Mouse (Mus musculus) embryonic stem cell, embryonic (primary cell): ENCODE results near the gene Ogdhl.

Experiments used
- CTCF ChIA-PET, 4 experiments: fragments of 300-600 bp in 2 of 4; fragments of 350-600 bp in 2 of 4; sonication (Branson Sonifier 250); formaldehyde crosslinking; loops; one replicate each; lab custom pipeline; 2022; ENCODE audit warnings: inconsistent platforms in 2 of 4; lab: Charles Lee
- POLR2A ChIA-PET, 4 experiments: fragments of 300-600 bp in 2 of 4; fragments of 350-600 bp in 2 of 4; sonication (Branson Sonifier 250); formaldehyde crosslinking; loops; one replicate each; lab custom pipeline; 2022; ENCODE audit warnings: antibody characterized with exemption in 4 of 4, inconsistent platforms in 1 of 4; lab: Charles Lee

Gene Ogdhl

DNA sequence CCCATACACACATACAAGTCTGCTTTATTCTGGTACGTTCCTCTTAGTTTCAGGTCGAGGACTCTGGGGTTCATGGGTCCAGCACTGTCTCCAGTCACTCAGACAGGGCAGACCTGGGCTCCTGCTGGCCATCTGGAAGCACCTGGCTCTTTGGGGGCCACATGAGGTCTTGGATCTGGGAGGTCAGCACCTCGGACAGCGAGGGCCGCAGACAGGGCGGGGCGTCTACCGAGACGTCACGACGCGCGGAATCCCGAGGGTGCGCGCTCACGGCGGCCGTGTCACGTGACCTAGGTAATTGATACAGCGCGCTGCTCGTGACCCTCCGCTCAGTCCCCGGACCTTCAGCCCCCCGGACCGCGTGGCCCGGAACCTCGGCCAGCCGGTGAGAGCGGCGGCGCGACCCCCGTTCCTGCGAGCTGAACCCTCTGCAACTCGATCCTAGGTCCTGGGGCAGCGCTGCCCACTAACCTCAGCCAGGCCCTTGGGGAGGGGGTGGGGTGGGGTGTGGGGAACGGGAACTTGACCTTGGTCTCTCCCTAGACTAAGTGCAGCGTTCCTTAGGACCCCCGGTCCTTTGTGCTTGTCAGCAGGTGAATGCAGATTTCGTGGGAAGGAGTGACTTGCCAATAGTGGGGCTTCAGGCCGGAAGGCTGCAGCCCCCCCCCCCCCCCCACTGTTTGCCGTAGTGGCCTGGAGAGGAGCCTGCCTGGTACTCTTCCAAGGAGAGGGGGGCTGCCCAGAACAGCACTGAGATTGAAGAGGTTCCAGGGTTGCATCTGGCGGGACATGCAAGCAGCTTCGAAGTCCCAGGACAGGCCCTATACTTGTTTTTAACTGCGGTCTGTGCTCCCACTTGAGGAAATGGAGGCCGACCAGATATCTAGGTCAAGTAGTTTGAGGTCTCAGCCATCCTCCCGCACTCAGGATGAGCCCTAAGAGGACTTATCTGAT is at the start of gene Ogdhl:
Ogdhl (plus strand) TSS at position 288 of the 954 bp plus-strand sequence.
- ChIA-PET CTCF (no interaction called here), POLR2A (interaction anchor here in 2 of 4 experiments (0.6 to 2.8 kb wide), 14 partner anchors 9 to 1313 kb away, joined by 3 to 15 read pairs (median 4); partner anchors contain the start of gene Chat (in 1 of the 2))

DNA sequence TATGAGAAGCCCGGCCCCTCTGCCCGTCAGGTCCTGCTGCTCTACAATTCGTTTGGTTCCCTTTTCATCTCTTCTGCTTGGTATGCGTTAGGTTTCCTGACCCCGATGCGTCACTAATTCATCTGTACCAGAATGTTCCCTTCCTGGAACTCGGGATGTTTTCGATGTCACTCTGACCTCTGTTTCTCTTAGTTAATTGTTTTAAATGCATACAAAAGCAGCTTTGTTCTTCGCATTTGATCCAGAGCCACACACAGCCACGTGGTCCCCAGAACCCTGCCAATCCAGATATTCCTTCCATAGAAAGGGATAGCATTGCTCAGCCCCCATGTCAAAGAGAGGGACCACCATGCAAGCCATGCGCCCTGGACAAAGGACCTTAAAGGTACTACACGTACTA is 20.2 kb upstream of the Ogdhl start:
- POLR2A ChIA-PET, result interaction anchor here in 3 of 4 experiments (0.6 to 3.7 kb wide), 12 partner anchors 8 to 139 kb away, joined by 3 to 18 read pairs (median 6); no protein-coding TSS in a partner anchor
- CTCF ChIA-PET, result no interaction called here

DNA sequence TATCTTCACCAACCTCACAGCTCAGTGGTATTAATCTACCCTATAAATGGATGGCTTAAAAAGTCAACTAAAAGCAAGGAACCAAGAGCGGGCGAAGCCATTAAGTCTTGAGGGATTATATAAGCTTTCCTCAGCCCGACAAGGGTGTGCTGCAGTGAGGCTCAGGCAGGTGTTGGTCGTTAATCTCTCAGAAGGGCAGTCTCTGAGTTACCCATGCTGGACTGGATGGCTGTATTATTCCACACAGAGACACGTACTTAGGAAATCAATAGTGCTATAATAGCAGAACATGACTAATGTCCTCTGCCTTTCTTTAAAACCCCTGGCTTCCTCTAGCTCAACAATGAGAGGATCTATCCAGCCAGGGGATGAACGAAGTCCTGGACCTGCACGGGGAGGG is 19.4 kb upstream of the Ogdhl start:
- ChIA-PET CTCF (interaction anchor here in 1 of 4 experiments (0.5 kb wide), 1 partner anchor 347 kb away, joined by 3 read pairs; no protein-coding TSS in a partner anchor), POLR2A (interaction anchor here in 3 of 4 experiments (0.6 to 3.7 kb wide), 8 partner anchors 9 to 102 kb away, joined by 3 to 18 read pairs (median 8); no protein-coding TSS in a partner anchor)

DNA sequence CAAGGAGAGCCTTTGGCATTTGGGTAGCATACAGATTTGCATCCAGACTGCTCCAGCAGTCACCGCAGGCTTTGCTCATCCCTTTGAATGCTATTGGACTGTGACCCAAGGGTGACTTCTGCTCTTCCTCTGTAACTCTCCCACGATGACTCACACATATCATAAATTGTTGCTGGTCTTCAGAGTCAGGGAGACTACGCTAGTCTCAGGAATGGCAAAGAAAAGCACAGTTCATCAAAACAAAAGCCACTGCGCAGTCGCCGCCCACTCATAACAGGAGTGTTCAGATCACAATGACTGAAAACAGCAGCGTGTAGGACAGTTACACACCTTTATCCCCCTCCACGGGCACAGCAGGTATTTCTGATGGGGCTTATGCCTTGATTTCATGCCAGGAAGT is 16.9 kb upstream of the Ogdhl start:
- POLR2A ChIA-PET, result interaction anchor here in 3 of 4 experiments (1.1 to 2.6 kb wide), 3 partner anchors 13 kb away, joined by 3 to 8 read pairs (median 4); no protein-coding TSS in a partner anchor
- CTCF ChIA-PET, result no interaction called here

DNA sequence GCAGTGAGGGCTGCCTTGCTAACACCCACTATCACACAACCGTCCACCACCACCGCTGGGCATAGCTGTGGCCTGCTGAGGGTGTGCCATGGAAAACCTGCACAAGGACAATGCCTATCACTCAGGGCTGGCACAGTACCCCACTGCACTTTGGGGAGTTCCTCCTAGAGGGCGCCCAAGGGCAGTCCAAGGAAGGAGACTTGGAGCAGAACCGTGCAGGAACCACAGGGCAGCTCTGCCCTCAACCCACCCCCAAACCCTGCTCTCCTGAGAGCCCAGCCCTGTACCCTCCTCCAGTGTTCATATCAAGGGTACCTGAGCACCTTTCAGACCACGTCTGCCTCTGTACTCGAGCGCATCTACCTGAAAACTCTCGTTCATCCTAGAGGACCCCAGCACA is 11.9 kb upstream of the Ogdhl start:
- CTCF ChIA-PET, result interaction anchor here in 3 of 4 experiments (0.6 to 1.7 kb wide), 11 partner anchors 8 to 171 kb away, joined by 3 to 5 read pairs (median 3); partner anchors contain the start of gene Chat (in 1 of the 3)
- POLR2A ChIA-PET, result interaction anchor here in 2 of 4 experiments (0.7 to 3.3 kb wide), 8 partner anchors 8 to 42 kb away, joined by 3 to 22 read pairs (median 4); no protein-coding TSS in a partner anchor

DNA sequence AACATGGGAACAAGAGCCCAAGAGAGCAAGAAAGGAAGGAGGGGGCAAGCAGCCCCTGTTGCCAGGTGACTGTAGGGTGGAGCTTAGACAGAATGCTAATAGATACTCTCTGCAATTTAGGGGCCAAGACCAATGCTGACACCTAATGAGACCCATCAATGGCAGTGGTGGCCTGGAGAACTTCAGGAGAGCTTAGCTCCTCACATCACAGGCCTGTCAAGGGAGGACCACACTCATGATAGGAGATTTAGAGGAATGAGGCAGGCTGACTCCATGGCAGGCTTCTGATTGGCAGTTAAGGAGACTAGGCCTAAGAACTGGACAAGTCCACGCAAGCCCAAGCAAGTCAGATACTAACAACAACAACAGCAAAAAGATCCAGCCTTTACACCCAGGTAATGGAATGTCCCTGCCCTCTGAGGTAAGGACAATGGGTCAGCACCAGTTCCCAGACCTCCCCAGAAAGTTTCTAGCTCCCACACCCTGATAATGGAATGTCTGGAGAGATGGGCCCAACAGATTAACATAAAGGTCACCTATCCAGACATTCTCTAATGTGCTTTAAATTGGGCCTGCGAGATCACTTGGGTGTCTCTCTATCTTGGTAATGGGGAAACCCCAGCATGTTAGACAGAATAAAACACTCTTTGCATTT is 10.3 kb upstream of the Ogdhl start:
- ChIA-PET CTCF (interaction anchor here in 2 of 4 experiments (0.6 to 1.5 kb wide), 2 partner anchors 104 to 125 kb away, joined by 3 to 5 read pairs; no protein-coding TSS in a partner anchor), POLR2A (interaction anchor here in 3 of 4 experiments (0.6 to 3.3 kb wide), 16 partner anchors 9 to 142 kb away, joined by 3 to 22 read pairs (median 4); partner anchors contain the start of gene Ogdhl (in 1 of the 3))

DNA sequence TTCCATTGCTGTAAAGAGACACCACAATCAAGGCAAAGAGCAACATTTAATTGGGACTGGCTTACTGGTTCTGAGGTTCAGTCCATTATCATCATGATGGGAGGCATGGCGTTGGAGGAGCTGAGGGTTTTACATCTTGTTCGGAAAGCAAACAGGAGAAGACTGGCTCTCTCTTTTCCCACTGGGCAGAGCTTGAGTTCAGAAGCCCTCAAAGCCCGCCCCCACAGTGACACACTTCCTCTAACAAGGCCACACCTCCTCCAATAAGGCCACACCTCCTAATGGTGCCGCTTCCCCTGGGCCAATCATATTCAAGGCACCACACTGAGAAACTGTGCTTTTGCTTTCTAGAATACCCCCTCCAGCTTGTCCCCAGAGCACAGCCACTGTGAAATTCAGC is 4.0 kb upstream of the Ogdhl start:
- CTCF ChIA-PET, result interaction anchor here (0.5 to 1.3 kb wide), 9 partner anchors 8 to 806 kb away, joined by 3 to 8 read pairs (median 4); no protein-coding TSS in a partner anchor
- POLR2A ChIA-PET, result interaction anchor here (0.5 to 2.6 kb wide), 84 partner anchors 8 to 1367 kb away, joined by 3 to 25 read pairs (median 4); partner anchors contain the start of genes Chat (in 2 of the 4), Btd (in 1 of the 4), Dph3 (in 1 of the 4) and Gm49387 (in 1 of the 4)

DNA sequence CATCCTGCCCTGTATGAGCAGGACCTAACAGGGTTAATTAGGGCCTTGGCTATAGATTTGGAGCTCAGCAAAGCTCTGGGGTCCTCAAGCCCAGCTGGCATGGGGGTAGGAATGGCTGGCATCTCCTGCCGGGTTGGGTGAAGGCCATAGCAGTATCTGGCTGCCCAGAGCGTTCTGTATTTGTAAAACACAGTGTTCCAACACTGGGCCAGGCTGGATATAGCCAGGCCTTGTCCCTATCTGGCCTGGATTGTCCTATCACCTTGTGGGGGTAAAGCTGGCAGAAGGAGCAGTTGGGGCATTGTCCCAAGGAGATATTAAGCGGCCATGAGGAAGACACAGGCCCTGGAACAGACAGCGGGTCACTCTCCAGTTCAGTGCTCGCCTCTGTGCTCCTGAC is 1.4 kb downstream of the Ogdhl start:
- POLR2A ChIA-PET, result interaction anchor here in 3 of 4 experiments (0.7 to 2.8 kb wide), 14 partner anchors 9 to 142 kb away, joined by 3 to 15 read pairs (median 4); partner anchors contain the start of gene Chat (in 1 of the 3)
- CTCF ChIA-PET, result no interaction called here

DNA sequence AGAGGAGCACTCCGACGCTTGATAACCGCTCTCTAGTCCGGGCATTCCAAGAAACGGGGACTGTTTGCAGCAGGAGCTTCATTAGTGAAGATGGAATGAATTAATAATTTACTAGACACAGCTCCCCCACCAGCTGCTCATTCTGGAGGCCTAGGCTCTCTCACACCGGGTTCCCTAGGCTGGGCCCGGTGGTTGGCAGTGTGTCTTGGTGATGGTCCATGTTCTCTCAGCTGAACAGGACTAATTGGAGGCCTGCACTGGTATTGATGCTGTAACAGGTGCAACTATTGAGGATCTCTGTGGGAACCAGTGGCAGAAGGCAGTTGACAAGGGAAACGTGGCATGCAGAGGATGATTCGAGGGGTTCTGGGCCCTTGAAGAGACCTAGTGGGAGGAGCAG is 5.5 kb downstream of the Ogdhl start:
- CTCF ChIA-PET, result interaction anchor here in 1 of 4 experiments (0.5 to 0.6 kb wide), 2 partner anchors 61 to 373 kb away, joined by 3 read pairs; no protein-coding TSS in a partner anchor
- POLR2A ChIA-PET, result interaction anchor here in 3 of 4 experiments (0.9 to 2.8 kb wide), 7 partner anchors 10 to 125 kb away, joined by 3 to 22 read pairs (median 4); partner anchors contain the start of genes Parg (in 1 of the 3) and Timm23 (in 1 of the 3)

DNA sequence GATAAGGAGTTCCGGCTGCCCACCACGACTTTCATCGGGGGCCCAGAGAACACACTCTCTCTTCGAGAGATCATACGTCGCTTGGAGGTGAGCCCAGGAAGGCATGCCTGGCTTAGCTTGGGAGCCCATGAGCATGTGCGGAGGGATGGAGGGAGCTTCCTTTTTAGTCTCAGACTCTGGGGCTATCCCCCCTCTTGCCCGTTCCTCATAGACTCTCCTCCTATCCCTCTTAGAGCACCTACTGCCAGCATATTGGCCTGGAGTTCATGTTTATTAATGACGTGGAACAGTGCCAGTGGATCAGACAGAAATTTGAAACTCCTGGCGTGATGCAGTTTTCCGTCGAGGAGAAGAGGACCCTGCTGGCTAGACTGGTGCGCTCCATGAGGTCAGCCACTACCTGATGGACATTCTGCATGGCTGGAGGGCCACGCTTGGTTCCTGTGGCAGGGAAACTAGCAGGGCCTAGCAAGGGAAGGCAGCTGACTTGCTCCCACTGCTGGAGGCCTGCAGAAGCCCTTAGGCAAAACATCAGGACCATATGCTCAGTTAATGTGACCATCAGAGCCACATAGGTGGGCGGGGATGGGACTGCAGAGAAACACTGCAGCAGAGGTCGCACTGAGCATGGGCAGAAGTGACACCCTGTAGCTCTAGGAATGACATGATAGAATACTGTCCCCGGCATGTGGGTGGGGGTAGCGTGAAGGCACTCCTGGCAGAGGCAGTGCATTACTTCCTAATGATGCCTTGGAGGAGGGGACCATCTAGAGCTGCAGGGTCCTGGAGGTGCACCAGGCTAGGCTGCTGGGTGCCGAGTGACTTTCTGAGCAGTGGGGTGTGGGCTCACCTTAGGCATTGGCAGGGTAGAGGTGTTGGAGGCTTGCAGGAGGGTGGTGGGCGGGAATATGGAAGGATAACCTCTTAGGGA is 11.0 kb downstream of the Ogdhl start:
- POLR2A ChIA-PET, result interaction anchor here in 2 of 4 experiments (0.6 to 3.6 kb wide), 9 partner anchors 10 to 239 kb away, joined by 3 to 15 read pairs (median 3); partner anchors contain the start of gene Ogdhl (in 1 of the 2)
- CTCF ChIA-PET, result interaction anchor here in 2 of 4 experiments (1.1 to 1.2 kb wide), 3 partner anchors 15 to 23 kb away, joined by 3 to 4 read pairs (median 3); no protein-coding TSS in a partner anchor

DNA sequence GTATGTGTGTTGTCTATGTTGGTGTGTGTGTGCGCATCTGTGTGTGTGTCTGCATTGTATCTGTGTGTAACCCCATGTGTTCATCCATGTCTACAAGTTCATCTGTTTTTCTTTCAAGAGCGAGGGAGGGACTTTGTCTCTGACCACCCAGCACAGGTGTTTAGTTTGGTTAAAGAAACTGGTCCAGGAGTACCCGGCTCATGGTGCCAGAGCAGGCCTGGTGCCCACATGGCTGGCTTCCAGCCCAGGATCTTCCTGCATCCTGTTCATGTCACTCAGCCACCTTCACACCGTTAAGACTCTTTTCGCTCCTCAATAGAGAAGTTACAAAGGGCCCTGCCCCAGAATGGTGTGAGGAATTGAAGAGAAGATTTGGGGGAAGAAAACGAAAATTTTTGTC is 14.2 kb downstream of the Ogdhl start:
- ChIA-PET POLR2A (interaction anchor here in 2 of 4 experiments (0.6 to 2.1 kb wide), 10 partner anchors 8 to 229 kb away, joined by 3 to 11 read pairs (median 5); no protein-coding TSS in a partner anchor), CTCF (interaction anchor here in 1 of 4 experiments (0.6 kb wide), 2 partner anchors 19 to 199 kb away, joined by 3 to 4 read pairs; no protein-coding TSS in a partner anchor)

DNA sequence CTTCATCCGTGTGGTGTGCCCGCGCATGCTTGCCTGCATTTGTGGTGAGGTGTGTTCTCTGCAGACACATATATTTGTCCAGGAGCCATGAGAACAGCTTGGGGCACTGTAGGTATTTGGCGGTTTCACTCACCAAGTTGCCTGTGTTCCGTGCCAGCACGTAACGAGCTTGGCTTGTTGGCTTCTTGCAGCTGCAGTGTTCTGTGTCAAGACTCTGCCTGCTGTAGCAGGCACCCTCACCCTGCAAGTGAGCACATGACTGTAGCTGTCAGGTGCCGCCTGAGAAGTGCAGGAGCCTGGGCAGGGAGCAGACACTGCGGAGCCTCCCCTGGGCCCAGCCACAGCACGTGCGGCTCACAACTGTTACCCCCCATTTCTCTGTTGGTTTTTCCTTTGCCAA is 14.7 kb downstream of the Ogdhl start:
- ChIA-PET CTCF (interaction anchor here in 1 of 4 experiments (0.6 kb wide), 1 partner anchor 19 kb away, joined by 3 read pairs; no protein-coding TSS in a partner anchor), POLR2A (interaction anchor here in 3 of 4 experiments (0.6 to 2.1 kb wide), 15 partner anchors 8 to 230 kb away, joined by 3 to 11 read pairs (median 4); no protein-coding TSS in a partner anchor)

DNA sequence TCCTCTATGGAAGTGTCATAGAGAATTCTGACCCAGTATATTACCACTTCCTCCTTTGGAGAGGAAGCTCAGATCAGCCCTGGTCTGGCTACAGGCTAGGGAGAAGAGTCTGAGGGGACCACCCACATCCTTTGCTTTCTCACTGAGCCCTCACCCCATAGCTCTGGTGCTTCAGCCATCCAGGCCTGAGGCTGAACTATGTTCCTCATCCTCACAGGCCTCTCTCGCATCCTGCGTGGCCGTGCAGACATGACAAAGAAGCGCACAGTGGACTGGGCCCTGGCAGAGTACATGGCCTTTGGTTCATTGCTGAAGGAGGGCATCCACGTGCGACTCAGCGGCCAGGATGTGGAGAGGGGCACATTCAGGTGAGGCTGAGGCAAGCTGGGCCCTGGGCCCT is 20.0 kb downstream of the Ogdhl start:
- ChIA-PET POLR2A (interaction anchor here in 2 of 4 experiments (1.1 to 3.1 kb wide), 8 partner anchors 9 to 173 kb away, joined by 3 to 13 read pairs (median 8); no protein-coding TSS in a partner anchor), CTCF (interaction anchor here in 1 of 4 experiments (0.7 to 1.1 kb wide), 2 partner anchors 10 to 13 kb away, joined by 3 read pairs; no protein-coding TSS in a partner anchor)

DNA sequence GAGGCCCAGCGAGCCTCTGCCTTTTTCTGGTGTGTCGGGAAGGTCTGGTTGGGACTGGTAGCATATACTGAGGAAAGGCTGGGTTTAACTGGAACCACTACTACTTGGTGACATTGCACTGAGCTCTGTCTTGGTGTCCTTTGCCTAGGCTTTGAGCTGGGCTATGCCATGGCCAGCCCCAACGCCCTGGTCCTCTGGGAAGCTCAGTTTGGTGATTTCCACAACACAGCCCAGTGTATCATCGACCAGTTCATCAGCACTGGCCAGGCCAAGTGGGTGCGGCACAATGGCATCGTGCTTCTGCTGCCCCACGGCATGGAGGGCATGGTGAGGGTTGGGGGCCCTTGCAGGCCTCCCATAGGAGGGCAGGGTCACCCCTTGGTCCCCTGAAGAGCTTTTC is 22.4 kb downstream of the Ogdhl start:
- POLR2A ChIA-PET, result interaction anchor here in 2 of 4 experiments (0.9 to 3.1 kb wide), 9 partner anchors 9 to 38 kb away, joined by 3 to 13 read pairs (median 6); no protein-coding TSS in a partner anchor
- CTCF ChIA-PET, result no interaction called here

DNA sequence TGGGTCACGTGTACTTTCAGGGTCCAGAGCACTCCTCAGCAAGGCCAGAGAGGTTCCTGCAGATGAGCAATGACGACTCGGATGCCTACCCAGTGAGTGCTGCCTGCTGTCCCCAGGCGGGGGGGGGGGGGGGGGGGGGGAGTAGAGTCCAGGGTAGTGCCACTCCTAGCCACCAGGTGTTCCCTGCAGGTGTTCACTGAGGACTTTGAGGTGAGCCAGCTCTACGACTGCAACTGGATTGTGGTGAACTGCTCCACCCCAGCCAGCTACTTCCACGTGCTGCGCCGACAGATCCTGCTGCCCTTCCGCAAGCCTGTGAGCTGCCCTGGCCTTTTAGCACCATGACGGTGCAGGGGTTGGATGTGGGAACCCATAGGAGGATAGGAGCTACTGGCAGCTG is 22.9 kb downstream of the Ogdhl start:
- POLR2A ChIA-PET, result interaction anchor here in 2 of 4 experiments (0.7 to 2.4 kb wide), 10 partner anchors 9 to 38 kb away, joined by 3 to 11 read pairs (median 5); no protein-coding TSS in a partner anchor
- CTCF ChIA-PET, result interaction anchor here in 2 of 4 experiments (0.6 to 0.7 kb wide), 3 partner anchors 20 to 202 kb away, joined by 4 to 10 read pairs (median 4); no protein-coding TSS in a partner anchor

DNA sequence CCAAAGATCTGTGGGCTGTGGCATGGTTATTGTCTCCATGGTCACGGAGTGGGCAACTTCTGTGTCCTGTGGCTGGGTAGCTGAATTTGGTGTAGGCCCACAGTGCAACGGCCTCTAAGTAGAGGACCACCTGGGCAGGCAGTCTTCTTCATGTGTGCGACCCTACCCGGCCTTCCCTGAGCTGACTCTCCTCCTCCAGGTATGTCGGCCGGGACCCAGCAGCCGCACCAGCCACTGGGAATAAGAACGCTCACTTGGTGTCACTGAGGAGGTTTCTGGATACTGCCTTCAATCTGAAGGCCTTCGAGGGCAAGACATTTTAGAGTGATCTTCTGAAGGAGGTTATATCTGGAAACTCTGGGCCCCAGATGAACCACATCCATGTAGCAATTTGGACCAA is 25.5 kb downstream of the Ogdhl start:
- POLR2A ChIA-PET, result interaction anchor here in 3 of 4 experiments (0.5 to 2.1 kb wide), 10 partner anchors 10 to 147 kb away, joined by 3 to 7 read pairs (median 3); no protein-coding TSS in a partner anchor
- CTCF ChIA-PET, result no interaction called here
